Mouse (Mus musculus) mouse trophoblast stem cell (cell line): ENCODE measurements at regions not wholly inside any gene's neighbourhood (a gene's known extent, or its start where the extent isn't known, plus 50 kb on each side); places are given as distances from the start of the nearest gene placed in this dataset.

Experiments
- in situ Hi-C, 2 experiments: fragments of 300-500 bp; cut with MseI, MboI; formaldehyde crosslinking; loops; 2 replicates in 1 of 2; 3 replicates in 1 of 2; pipeline ENCODE4 v1.15.1; 2025

- in situ Hi-C loops = no loop called here
Observed at GRCm38 (mm10) chr1:144318289-144318688, 69.2 kb upstream of the Rgs1 start.

GRCm38 (mm10) chr1:144317560-144317959 is 68.5 kb upstream of the Rgs1 start:
- in situ Hi-C loops = no loop called here

- in situ Hi-C loops = no loop called here
Observed at GRCm38 (mm10) chr1:144316251-144316650, 67.2 kb upstream of the Rgs1 start.

- in situ Hi-C loops = no loop called here
Observed at GRCm38 (mm10) chr1:144314382-144314781, 65.3 kb upstream of the Rgs1 start.

GRCm38 (mm10) chr1:144313318-144313717 is 64.3 kb upstream of the Rgs1 start:
- in situ Hi-C loops = no loop called here

GRCm38 (mm10) chr1:144309901-144310300 is 60.9 kb upstream of the Rgs1 start:
- in situ Hi-C loops = no loop called here

GRCm38 (mm10) chr1:144308313-144308712 is 59.3 kb upstream of the Rgs1 start:
- in situ Hi-C loops = no loop called here

GRCm38 (mm10) chr1:144307854-144308285 is 58.8 kb upstream of the Rgs1 start:
- in situ Hi-C loops = no loop called here

GRCm38 (mm10) chr1:144307017-144307853 is 58.2 kb upstream of the Rgs1 start:
- in situ Hi-C loops = no loop called here

- in situ Hi-C loops = no loop called here
Observed at GRCm38 (mm10) chr1:144306284-144306683, 57.2 kb upstream of the Rgs1 start.

GRCm38 (mm10) chr1:144300670-144301069 is 51.6 kb upstream of the Rgs1 start:
- in situ Hi-C loops = no loop called here
